Mouse (Mus musculus) kidney, postnatal 0 days (tissue): ENCODE measurements around the gene Slc39a3. TPM values are rescaled to one million over a fixed set of nuclear protein-coding genes. Genes with fewer than 3 reads are reported as not detected.
A peak's percentile ranks its signal among the peaks of the same experiment; 100 is the strongest.

Source experiments
- ATAC-seq: fragments of 200-750 bp; cut with Nextera tagmentation; replicated peaks from 2 replicates; pipeline ENCODE4 v1.8.0; 2017; ENCODE audit warnings: low read depth, moderate number of reproducible peaks, moderate TSS enrichment, moderate library complexity; ENCODE audit not compliant: low FRiP score
- DNase-seq: peaks from one replicate; pipeline ENCODE4 v3.0.0-alpha.2; 2016; ENCODE audit warnings: low spot score
- H3K27ac ChIP-seq: fragments of 300-500 bp; sonication (generic); 2 replicates; pipeline ENCODE4 v1.5.1; 2014; ENCODE audit warnings: mild to moderate bottlenecking
- H3K27me3 ChIP-seq: fragments of 300-500 bp; sonication (generic); 2 replicates; pipeline ENCODE4 v1.6.1; 2014; ENCODE audit warnings: low read length, mixed read lengths; ENCODE audit not compliant: insufficient read depth
- H3K36me3 ChIP-seq: fragments of 300-500 bp; sonication (generic); 2 replicates; pipeline ENCODE4 v1.6.1; 2014; ENCODE audit warnings: low read length, mixed read lengths; ENCODE audit not compliant: insufficient read depth
- H3K4me1 ChIP-seq: fragments of 300-500 bp; sonication (generic); replicated peaks from 2 replicates; pipeline ENCODE4 v1.6.1; 2014; ENCODE audit warnings: antibody characterized with exemption, low read length, mixed read lengths; ENCODE audit not compliant: insufficient read depth
- H3K4me2 ChIP-seq: fragments of 300-500 bp; sonication (generic); 2 replicates; pipeline ENCODE4 v1.6.1; 2014; ENCODE audit warnings: mild to moderate bottlenecking, low read length, moderate library complexity, mixed read lengths
- H3K4me3 ChIP-seq: fragments of 300-500 bp; sonication (generic); replicated peaks from 2 replicates; pipeline ENCODE4 v1.5.1; 2014; ENCODE audit warnings: low read depth, low read length
- H3K9ac ChIP-seq: fragments of 300-500 bp; sonication (generic); 2 replicates; pipeline ENCODE4 v1.6.1; 2014; ENCODE audit warnings: low read depth, low read length
- H3K9me3 ChIP-seq: fragments of 300-500 bp; sonication (generic); replicated peaks from 2 replicates; pipeline ENCODE4 v1.6.1; 2016; ENCODE audit warnings: low read length, inconsistent platforms, mixed read lengths
- CTCF ChIP-seq: IDR thresholded peaks from 2 replicates; pipeline ENCODE4 v1.5.1; 2016; ENCODE audit warnings: antibody characterized with exemption, low read depth, mild to moderate bottlenecking, moderate library complexity
- WGBS: fragments of 180-500 bp; shearing (Covaris S2); extraction: QIAGEN DNeasy Blood & Tissue Kit; methylation state at CpG from one replicate; pipeline ENCODE4 v1.1.7; 2014; 5-methylcytosine and 5-hydroxymethylcytosine counted together
- polyA plus RNA-seq: library from polyadenylated mRNA; unstranded; fragments of >200 nt; fragmentation: Nextera tagmentation; extraction: Ambion mirVana; gene quantifications from 2 replicates; pipeline ENCODE4 v1.2.1, GENCODE M21; 2015

Slc39a3 gene
- polyA plus RNA-seq, 1 experiment from 2014 or later, result 13.4 TPM

DNA sequence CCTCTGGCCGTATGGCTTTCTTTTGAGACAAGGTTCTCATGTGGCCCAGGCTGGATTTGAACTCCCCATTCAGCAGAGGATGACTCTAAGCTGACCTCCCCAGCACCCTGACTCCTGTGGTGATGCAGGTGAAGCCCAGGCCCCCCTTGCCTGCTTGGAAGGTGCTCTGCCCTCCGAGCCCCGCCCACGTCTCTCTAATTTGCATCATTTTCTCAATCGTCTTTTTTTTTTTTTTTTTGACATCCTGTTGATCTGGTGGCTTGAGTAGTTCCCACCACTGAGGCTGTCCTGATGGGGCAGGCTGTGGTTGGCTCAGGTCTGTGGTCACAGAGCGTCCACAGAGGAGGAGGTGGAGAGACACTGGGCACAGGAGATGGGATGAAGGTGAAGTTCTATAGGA is 47.8 kb downstream of the Slc39a3 start:
- Histone ChIP-seq H3K36me3 (no peaks in the 10 kb centered on the region), H3K27ac (no peak overlapping the region), H3K4me2 (no peak overlapping the region), H3K27me3 (peaks cover 5% of the 10 kb centered on the region; the same call in 1 of the 2 replicates), H3K4me3 (no peak overlapping the region), H3K9ac (no peak overlapping the region), H3K9me3 (no peaks in the 10 kb centered on the region), H3K4me1 (peaks cover 7% of the 10 kb centered on the region; the same call in 1 of the 2 replicates)
- no peak for DNase-seq
- 64% methylated on average over 6 of the region's 6 CpGs for WGBS
- no peak for TF ChIP-seq CTCF
- ATAC-seq, result no peak

DNA sequence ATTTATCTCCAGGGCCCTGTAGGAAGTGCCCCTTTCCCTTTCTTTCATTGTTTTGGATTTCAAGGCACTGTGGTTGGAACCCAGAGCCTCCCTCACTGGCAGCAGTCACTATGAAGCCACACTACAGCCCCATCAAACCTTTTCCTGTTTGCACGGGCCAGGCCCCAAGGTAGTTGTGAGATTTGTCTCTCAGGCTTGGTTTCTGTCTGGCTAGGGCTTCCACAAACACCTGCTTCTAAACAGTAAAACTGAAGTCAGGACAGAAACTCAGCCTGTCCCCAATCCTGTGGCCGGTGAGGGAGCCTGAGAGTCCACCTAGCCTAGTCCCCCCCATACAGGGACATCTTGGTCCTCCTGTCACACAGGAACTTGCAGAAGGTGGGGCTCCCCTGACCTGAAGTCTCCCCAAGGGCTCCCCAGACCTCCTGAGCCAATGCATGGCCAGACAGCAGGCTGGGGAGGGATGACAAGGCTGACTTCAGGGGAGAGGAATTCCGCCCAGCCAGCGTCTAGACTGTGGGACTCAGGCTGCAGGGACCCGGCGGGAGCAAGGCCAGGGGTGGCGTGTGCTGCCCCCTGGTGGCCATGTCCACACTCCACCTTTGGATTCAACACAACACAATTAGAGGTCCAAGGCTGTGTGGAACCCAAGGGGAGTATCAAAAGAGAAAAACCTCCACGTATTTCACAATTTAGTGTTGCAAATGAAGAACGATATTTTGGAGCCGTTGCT is 49.4 kb downstream of the Slc39a3 start:
- H3K4me2 ChIP-seq, result no peak overlapping the region
- no peak overlapping the region for H3K4me3 ChIP-seq
- no peak overlapping the region for H3K27ac ChIP-seq
- H3K9ac ChIP-seq, result no peak overlapping the region
- H3K9me3 ChIP-seq, result no peaks in the 10 kb centered on the region
- 10% methylated on average over 10 of the region's 10 CpGs for WGBS
- peak; percentile 98 for TF ChIP-seq CTCF
- peaks cover 5% of the 10 kb centered on the region; the same call in 1 of the 2 replicates for H3K27me3 ChIP-seq
- DNase-seq (peak; percentile 96), ATAC-seq (peak; percentile 73)
- H3K4me1 ChIP-seq, result peaks cover 7% of the 10 kb centered on the region; the same call in 1 of the 2 replicates
- H3K36me3 ChIP-seq, result no peaks in the 10 kb centered on the region

DNA sequence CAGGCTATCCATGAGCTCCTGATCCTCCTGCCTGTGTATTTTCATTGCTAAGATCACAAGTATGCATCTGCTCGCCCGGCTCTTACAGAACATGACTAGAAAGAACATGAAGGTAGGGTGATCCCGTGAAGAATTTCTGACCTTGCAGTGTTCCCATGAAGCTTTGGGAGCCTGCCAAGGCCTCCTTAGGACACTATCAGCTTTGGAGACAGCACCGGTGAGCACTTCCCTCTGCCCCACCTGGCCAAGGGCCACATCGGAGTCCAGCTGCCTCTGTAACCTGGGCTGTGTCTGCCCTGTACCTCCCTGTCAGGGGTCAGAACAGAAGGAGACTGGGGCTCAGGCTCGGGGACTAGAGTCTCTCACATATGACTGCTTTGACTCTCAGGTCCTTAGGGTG is 50.5 kb downstream of the Slc39a3 start:
- ATAC-seq (no peak), DNase-seq (no peak)
- WGBS, result 74% methylated on average over 6 of the region's 6 CpGs
- H3K36me3 ChIP-seq, result no peaks in the 10 kb centered on the region
- TF ChIP-seq CTCF, result no peak
- H3K9me3 ChIP-seq, result no peaks in the 10 kb centered on the region
- H3K4me1 ChIP-seq, result peaks cover 7% of the 10 kb centered on the region; the same call in 1 of the 2 replicates
- H3K4me2 ChIP-seq, result no peak overlapping the region
- H3K9ac ChIP-seq, result no peak overlapping the region
- no peak overlapping the region for H3K27ac ChIP-seq
- H3K27me3 ChIP-seq, result peaks cover 5% of the 10 kb centered on the region; the same call in 1 of the 2 replicates
- no peak overlapping the region for H3K4me3 ChIP-seq

DNA sequence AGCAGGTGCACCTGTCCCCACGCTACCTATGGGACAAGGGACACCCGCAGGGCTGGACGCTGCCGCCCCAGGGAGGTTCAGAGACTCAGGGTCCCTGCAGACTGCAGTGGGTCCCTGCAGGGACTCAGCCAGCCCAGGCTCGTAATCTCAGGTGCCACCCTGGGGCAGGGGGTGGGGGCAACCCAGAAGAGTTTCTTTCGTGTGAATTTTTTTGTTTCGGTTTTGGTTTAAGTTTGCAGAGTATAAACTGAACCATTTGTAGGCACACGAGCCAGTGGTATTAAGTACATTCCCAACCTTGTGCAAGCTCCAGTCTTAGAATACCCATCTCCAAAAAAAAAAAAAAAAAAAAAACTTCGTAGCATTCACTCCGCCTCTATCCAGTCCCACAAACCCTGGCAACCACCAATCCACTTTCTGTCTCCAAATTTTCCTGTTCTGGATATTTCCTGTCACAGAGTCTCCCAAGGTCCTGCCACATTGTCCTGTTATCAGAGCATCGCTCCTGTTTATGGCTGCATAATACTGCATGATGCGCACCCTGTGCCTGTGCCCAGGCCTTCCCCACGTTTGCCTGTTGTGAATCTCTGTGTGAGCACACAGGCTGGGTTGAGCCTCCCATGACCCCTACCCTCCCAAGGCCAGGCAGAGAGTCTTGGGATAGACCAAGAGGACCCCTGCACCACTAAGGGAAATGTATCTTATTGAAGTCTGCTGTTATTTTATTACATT is 51.1 kb downstream of the Slc39a3 start:
- Histone ChIP-seq H3K36me3 (no peaks in the 10 kb centered on the region), H3K9me3 (no peaks in the 10 kb centered on the region), H3K4me2 (peak overlapping the region; percentile 68), H3K4me1 (peaks cover 7% of the 10 kb centered on the region; the same call in 1 of the 2 replicates), H3K27ac (0 out of 2 replicates have a peak overlapping the region, but pooled peaks have one; percentile 25), H3K4me3 (peak overlapping the region; percentile 34), H3K9ac (peak overlapping the region; percentile 43), H3K27me3 (0 out of 2 replicates have a peak, but pooled peaks cover 5% of the 10 kb centered on the region)
- ATAC-seq (no peak; the same call in 1 of the 2 replicates), DNase-seq (no peak)
- 33% methylated on average over 13 of the region's 13 CpGs for WGBS
- TF ChIP-seq CTCF, result no peak

DNA sequence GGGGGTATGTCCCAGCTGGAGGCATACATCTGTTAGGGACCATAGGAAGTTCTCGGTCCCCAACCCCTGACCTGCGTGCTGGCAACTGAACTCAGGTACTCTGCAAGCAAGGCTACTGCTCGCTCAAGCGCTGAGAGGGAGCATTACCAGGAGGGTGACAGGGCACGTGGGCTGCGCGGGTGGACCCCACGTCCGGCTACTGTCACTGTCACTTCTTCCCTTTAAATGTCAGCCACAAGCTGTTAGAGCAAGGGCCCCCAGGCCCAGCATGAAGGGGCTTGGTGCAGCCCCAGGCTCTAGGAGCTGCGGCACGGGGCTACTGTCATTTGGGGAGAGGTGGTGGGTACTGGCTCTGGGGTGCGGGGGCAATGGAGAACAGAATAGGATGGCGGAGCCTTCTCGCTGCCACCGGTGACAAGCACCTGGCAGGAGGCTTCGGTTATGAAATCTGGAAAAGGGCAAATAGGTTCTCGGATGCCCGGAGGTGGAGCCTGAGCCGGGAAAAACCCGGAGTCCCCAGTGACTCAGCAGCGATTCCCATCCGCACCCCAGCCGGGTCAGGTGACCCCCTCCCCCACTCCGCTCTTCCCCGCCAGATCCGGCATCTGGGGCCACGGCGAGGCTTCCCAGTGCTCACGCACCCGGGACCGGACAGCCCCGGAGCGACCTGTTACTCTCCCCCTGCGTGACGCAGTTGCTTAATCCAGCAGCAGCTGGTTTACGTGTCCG is 51.8 kb downstream of the Slc39a3 start:
- Histone ChIP-seq H3K4me1 (peaks cover 7% of the 10 kb centered on the region; the same call in 1 of the 2 replicates), H3K9me3 (no peaks in the 10 kb centered on the region), H3K27ac (0 out of 2 replicates have a peak overlapping the region, but pooled peaks have one; percentile 25), H3K9ac (peak overlapping the region; percentile 43), H3K4me2 (peak overlapping the region; percentile 68), H3K36me3 (no peaks in the 10 kb centered on the region), H3K27me3 (0 out of 2 replicates have a peak, but pooled peaks cover 5% of the 10 kb centered on the region), H3K4me3 (peak overlapping the region; percentile 34)
- ATAC-seq, result peak; percentile 16; the same call in 1 of the 2 replicates
- no peak for DNase-seq
- 6% methylated on average over 37 of the region's 37 CpGs for WGBS
- no peak for TF ChIP-seq CTCF

DNA sequence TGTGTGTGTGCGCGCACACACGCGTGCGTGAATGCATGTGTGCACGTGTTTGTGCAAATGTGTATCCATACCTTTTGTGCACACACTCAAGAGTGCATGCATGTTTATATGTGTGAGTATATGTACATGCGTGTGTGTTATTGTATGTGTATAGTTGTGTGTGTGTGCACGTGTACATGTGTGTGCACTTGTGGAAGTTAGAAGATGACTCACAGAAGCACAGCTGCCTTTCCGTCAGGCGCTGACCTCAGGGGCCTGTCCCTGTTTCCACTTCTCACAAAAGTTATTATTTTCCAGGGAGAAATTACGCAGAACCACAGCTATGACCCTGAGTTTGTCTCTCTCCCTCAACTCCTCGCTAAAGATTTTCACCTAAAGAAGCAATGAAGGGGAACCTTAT is 53.0 kb downstream of the Slc39a3 start:
- no peak overlapping the region for H3K9ac ChIP-seq
- 87% methylated on average over 12 of the region's 12 CpGs for WGBS
- no peak for ATAC-seq
- H3K9me3 ChIP-seq, result no peaks in the 10 kb centered on the region
- no peak for TF ChIP-seq CTCF
- DNase-seq, result no peak
- H3K36me3 ChIP-seq, result no peaks in the 10 kb centered on the region
- H3K4me2 ChIP-seq, result no peak overlapping the region
- no peak overlapping the region for H3K4me3 ChIP-seq
- no peak overlapping the region for H3K27ac ChIP-seq
- H3K4me1 ChIP-seq, result peaks cover 7% of the 10 kb centered on the region; the same call in 1 of the 2 replicates
- 0 out of 2 replicates have a peak, but pooled peaks cover 5% of the 10 kb centered on the region for H3K27me3 ChIP-seq
